Mouse (Mus musculus): ENCODE measurements around the gene Poc1a. TPM values are rescaled to one million over a fixed set of nuclear protein-coding genes. Genes with fewer than 3 reads are reported as not detected.

The Poc1a gene
- total RNA-seq, 2 experiments from 2014 or later, result 1.8 to 1.9 TPM

GRCm38 (mm10) chr9:106300949-106301348 lies 20.1 kb downstream of the Poc1a start:
- no peak for DNase-seq (ENCODE audit: low spot score)

DNA sequence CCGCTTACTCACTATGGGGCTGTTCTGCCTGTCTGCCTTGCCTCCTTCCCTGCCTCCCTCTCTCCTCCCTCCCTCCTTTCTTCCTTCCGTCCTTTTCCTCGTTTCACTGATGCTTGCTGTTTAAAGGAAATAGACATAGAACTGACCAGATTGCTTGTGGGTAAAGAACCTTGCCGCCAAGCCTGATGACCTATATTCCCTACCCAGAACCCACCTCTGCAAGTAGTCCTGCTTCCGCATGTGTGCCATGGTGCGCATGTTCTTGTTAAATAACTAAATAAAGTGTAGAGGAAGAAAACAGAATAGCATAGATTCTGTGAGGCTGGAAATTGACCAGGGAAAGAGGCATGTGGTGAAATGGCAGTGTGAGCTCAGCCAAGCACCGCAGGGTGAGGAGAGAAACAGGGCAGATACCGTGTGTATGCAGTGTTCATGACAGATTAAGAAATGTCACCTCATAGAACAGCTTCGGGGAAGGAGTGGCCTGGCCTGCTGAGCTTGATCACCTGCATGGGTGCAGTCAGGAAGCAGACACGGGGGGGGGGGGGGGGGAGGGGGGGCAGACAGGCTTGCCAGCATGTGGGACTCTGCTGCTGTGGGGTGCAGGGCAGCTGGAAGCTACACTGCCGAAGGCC lies 20.7 kb downstream of the Poc1a start:
- DNase-seq (ENCODE audit: low spot score), result no peak

DNA sequence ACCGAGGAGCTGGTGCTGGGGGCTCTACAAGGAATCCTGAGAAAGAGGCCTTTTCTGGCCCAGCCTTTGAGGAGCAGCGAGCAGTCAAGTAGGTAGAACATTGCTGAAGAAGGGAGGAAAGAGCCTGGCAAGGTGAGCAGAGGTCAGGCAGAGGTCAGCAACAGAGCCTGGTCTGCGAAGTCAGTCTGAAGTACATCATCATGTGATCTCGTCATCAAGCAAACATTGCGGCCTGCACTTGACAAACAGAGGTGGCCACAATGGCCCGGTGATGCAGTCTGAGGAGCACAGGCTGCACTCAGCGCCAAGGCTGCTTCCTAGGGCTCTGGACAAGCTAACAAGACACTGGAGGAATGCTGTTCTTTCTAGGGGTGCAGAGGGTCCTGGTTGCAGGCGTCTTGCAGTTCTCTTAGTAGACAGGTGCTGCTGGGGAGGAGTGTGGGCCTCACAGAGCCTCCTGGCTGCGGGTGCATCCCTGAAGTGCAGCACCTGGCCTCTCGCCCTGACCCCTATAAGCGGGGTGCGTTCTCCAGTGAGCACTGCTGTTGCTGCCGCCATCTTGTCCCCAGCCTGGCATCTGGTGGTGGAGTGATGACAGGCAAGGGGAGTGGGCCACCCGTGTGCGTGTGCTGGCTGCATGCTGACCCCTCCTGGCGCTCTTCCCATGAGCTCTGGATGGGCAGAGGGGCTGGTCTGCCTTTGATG lies 21.7 kb downstream of the Poc1a start:
- no peak for DNase-seq (ENCODE audit: low spot score)

- DNase-seq (ENCODE audit: low spot score), result no peak
Measured at GRCm38 (mm10) chr9:106303460-106303960, 22.6 kb downstream of the Poc1a start.

GRCm38 (mm10) chr9:106305228-106305627 lies 24.4 kb downstream of the Poc1a start:
- no peak for DNase-seq (ENCODE audit: low spot score)

DNA sequence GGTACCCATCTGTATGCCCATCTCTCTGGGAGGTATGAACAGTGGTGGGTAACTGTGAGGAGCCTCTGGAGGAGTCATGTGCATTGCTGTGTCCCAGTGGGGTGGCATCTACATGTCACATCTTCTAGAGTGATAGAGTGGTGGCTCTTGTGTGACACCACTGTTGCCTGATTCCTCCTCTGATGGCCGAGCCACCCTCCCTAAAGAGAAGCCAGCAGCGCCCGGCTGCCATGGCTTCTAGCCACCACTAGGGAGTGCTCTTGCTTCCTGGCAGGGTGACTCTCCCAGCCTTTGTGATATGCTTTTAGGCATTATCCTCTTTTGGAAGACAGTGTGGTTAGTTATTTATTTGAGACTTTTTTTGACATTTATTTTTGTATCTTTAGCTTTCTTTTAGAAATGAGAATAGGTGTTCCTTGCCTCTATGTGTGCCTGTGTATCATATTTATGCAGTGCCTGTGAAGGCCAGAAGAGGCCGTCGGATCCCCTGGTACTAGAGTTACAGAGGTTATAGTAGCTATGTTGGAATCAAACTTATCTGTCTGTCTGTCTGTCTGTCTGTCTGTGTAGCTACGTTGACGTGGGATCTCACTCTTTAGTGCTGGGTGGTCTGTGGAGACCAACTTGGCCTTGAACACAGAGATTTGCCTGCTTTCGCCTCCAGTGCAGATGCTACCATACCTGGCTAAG lies 25.9 kb downstream of the Poc1a start:
- DNase-seq (ENCODE audit: low spot score), result peak; percentile 77

DNA sequence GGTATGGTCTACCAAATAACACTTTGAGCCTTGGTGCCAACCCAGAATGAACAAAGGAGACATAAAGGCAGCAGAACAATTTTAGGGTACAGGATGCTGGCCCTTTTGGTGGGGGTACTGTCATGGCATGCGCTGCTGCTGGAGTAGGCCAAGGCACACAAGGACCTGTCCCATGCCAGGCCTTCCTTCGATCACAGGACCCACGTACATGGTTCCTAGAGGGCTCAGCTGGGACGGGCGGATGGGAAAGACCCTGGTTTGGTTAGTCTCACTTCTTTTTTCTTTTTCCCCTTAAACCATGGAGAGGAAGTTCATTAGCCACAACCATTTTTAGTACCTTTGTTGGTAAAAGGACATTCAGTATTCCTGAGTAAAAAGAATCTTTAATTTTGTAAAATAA lies 27.3 kb downstream of the Poc1a start:
- no peak for DNase-seq (ENCODE audit: low spot score)

DNA sequence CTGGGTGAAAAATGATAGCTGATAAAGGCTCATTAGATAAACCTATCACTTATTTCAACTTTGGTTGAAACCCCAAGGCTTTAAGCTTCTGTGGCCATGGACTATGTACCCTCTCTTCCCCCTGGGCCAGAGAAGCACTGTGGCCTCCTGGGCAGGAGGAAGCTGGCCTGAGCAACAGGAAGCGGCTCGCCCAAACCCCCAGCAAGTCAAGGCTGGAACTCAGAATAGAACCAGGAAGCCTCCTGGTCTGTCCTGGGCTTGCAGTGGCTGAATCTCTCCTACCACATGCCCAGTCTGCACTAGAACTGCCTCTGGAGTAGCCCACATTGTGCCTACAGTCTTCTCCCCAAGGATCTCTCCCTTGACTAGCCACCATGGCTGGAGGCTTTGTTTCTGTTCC lies 27.7 kb downstream of the Poc1a start:
- DNase-seq (ENCODE audit: low spot score), result no peak

GRCm38 (mm10) chr9:106308983-106309382 lies 28.1 kb downstream of the Poc1a start:
- no peak for DNase-seq (ENCODE audit: low spot score)

DNA sequence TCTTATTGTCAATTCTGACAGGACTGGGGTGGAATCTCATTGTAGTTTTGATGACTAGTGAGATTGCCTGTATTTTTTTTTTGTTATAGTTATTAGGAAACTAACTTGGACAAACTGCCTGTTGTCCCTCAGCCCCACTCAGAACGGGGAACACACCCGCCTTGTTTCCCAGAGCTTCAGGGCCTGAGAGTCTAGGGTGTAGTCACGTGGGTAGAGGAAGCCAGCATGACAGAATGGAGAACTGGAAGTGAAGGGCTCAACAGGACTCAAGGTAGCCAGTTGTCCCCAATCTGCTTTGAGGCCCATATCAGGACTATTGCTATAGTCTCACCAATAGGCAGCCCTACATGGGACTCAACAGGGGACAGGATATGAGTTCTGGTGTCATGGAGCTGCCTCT lies 29.0 kb downstream of the Poc1a start:
- DNase-seq (ENCODE audit: low spot score), result no peak

DNA sequence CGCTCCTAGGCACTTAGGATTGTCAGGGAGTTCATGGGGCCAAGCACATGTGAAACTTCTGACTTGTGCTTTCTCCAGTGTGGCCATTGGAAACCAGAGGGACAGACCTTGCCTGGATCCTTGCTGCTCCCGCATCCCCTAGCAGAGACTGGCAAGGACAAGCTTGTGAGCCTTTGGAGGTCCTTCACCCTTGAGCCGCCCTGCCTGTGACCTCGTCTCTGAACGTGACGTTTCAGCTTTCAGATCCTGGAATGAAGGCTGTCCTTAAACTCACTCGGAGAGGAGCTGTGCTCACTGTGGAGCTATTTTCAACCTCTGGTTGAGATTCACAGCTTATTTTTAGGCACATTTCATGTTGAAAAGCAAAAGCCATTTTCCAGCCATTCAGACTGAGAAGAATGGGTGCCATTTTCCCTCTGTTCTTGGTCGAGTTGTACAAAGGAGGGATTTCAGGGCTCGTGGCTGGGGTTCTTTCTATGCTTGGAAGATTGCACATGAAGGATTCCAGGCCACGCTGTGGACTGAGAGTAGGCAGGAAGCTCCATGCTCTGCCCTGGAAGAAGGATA lies 30.8 kb downstream of the Poc1a start:
- no peak for DNase-seq (ENCODE audit: low spot score)

- DNase-seq (ENCODE audit: low spot score), result no peak
Measured at GRCm38 (mm10) chr9:106312950-106313360, 32.1 kb downstream of the Poc1a start.

GRCm38 (mm10) chr9:106314196-106314595 lies 33.3 kb downstream of the Poc1a start:
- no peak for DNase-seq (ENCODE audit: low spot score)

DNA sequence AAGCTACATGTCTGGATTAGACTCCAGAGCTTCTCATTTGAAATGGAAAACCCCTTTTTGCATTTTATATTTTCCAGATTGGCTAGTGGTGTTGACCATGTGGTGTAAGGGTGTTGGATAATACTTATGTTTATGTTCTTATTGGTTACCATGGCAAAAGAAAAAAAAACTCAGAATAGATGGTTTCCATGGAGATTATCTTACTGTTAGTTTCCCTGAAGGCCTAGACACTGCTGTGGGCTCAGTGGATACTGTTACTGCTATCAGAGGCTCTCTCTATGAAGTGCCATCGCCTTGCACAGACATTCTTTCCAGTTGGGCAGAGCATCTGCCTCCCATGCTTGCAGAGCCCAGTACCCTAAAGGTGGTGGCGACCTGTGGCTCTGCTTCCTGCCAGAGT lies 37.2 kb downstream of the Poc1a start:
- DNase-seq (ENCODE audit: low spot score), result no peak

DNA sequence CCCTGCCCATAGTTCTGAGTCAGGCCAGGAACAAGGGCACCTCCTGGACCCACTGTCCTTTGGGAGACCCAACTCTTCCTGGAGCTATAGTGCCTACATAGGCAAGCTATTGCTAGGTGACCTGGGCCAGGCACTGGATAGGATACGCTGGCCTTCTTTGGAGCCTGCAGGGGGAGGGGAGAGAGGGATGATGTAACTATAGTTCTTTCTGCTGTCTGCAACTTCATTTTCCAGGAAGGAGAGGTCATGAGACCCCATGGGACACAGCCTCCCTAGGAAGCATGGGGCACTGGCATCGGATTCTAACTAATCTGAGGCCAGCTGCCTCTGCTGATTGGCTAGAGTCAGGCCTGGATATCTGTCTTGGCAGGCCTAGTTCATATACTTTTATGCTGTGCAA lies 38.2 kb downstream of the Poc1a start:
- no peak for DNase-seq (ENCODE audit: low spot score)

DNA sequence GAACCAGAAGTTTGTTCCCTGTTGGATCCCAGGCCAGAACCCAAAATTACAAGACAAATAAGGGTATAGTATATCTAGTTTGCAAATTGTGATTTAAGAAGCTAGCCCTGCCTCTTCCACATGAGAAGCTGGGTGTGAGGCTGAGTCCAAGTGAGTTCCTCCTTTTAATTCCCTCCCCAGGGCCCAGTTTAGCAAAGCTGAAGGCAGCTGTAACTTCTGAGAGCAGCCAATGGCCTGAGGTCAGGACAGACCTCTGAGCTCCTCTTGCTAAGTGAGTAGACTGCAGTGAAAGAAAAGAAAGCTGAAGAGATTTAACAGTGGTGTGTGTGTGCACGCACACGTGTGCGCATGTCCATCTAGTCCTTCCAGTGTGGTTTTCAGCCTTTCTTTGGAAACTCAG lies 41.6 kb downstream of the Poc1a start:
- DNase-seq (ENCODE audit: low spot score), result no peak

DNA sequence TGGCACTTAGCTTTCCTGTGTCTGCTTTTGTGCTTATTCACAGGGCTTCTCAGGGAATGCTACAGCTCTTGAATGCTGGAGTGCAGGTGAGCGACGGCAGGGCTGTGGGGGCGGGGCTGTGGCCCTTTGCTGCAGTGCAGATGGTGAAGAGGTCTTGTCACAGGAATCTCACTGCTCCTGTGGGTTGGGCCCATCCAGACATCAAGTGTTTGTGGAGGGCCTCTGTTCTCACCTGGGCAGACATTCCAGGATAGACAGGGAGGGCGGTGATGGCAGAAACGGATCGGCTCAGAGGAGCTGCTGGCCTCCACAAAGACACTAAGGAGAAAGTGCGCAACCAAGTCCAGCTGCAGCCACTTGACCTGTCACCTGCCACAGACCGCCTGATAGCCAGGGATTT lies 45.4 kb downstream of the Poc1a start:
- no peak for DNase-seq (ENCODE audit: low spot score)

GRCm38 (mm10) chr9:106327125-106327809 lies 46.4 kb downstream of the Poc1a start:
- DNase-seq (ENCODE audit: low spot score), result no peak

- no peak for DNase-seq (ENCODE audit: low spot score)
Measured at GRCm38 (mm10) chr9:106328068-106328610, 47.3 kb downstream of the Poc1a start.

DNA sequence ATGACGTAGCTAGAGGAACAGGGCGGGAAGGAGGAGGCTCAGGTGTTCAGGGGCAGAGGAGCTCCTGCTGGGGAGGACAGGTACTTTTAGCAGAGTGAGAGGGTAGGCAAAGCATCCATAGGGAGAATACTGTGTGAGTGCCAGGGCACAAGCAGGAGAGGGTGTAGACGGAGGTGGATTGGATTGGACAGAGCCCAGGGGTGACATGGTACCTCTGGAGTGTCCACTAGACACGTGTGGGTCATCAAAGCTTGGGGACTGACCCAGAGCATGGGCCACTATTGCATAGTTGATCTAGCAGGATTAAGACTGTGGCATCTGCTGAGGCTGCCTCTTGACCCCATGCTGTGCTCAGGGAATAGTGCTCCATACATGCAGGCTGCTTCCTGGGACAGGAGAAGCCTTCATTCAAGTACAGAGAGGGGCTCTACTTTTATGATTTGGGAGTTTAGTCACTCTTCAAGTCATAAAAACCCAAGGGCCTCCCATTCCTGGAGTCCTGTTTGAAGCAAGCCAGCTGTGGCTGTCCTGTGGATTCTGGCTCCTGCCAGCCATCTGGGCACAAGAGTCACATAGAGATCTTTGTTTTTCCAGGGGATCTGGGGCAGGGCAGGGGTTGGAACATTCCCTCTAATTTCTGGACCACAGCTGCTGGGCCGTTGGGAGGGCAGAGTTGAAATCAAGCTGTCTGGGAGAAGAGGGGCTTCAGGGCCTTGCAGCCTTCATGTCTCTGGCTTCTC lies 48.1 kb downstream of the Poc1a start:
- DNase-seq (ENCODE audit: low spot score), result no peak

DNA sequence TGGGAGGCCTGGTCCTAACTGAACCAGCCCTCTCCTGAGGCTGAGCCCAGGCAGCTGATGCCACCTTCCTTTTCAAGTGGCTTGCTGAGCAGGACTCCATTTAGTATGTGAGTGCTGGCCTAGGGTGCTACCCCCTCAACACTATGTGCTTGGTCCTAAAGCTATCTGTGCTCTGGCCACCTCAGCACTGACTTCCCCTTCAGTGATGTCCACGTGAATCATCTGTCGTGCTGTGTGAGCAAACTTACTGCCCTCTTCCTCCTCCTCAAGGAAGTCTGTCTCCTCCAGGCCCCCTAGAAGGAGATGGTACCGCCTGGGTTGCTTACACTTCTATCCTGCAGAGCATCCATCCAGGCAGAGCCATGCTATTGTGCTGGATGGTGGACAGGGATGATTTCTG lies 51.9 kb downstream of the Poc1a start:
- no peak for DNase-seq (ENCODE audit: low spot score)

Measured in gastrocnemius, adult 18-20 months (tissue).